ENCODE assay signal across 9 mouse cellular contexts in the genomic region with DNA sequence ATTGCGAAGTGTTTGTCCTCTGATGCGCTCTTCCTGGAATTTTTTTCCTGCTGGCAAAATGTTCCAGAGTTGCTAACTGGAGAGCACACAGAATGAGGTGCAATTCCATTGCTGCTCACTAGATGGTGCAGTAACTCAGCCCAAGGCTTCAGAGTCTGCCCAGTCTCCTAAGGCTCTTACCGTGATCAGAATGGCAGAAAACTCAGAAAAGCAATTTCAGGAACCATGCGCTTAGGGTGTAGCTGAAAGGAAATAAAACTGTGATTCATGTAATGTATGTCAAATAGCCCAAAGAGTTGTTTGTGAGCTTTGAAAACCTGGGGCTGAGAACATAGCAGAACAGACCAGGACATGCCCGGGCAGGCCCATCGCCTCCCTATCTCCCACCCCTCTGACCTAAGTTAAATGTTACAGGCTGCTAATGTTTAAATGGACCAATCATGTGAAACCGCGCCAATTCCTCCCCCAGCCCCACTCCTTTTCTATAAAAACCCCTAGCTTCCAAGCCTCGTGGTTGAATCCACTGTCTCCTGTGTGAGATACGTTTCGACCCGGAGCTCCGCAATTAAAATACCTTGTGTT. TPM values are rescaled to one million over a fixed set of nuclear protein-coding genes. Genes with fewer than 3 reads are reported as not detected.
DNase-seq lines count a peak whose midpoint lies in the region; ATAC-seq lines count a peak whose summit lies in the region.
"Not testable (repeated sequence)": the region's sequence is repeated elsewhere in the genome, so short reads cannot be mapped to it uniquely, and the experiment has no call there.
"Had no signal": no experiment of that assay in that cellular context is flagged by ENCODE, and none has a peak within 500 bp of the region (broad histone marks: within the 10 kb centered on the region; RNA-seq: fewer than 3 reads in every experiment).

No protein-coding gene starts in this region.

- H3K9me3 ChIP-seq in hindbrain, embryonic 12.5 days (replicated peaks); neural tube, embryonic 13.5 days: not testable (repeated sequence)

- H3K36me3 ChIP-seq in hindbrain, embryonic 12.5 days; neural tube, embryonic 13.5 days: not testable (repeated sequence)

- H3K4me3 ChIP-seq in hindbrain, embryonic 12.5 days; neural tube, embryonic 13.5 days: not testable (repeated sequence)

- not testable (repeated sequence) for H3K9ac ChIP-seq in hindbrain, embryonic 12.5 days; neural tube, embryonic 13.5 days

- peak; percentile 81 for DNase-seq in ES-CJ7 (ENCODE audit: low read depth, low spot score)
- DNase-seq in cerebellum, adult 9-10 months: peak; percentile 45
- DNase-seq in layer of hippocampus, adult 18-20 months (ENCODE audit: low spot score in 2 of 2): peak; percentile 34 to 83
- DNase-seq in lung, adult 18-20 months: peak; percentile 28 to 50
- peak; percentile 10 for DNase-seq in testis, postnatal 14 days (ENCODE audit: low spot score)

- H3K27ac ChIP-seq in hindbrain, embryonic 12.5 days; neural tube, embryonic 13.5 days (replicated peaks): not testable (repeated sequence)

- peak; percentile 81 for ATAC-seq in frontal cortex, adult (ENCODE audit: low TSS enrichment)
- peak; percentile 80 for ATAC-seq in hindbrain, embryonic 12.5 days (ENCODE audit: low FRiP score)
- ATAC-seq in neural tube, embryonic 13.5 days (ENCODE audit: low read depth): peak; percentile 90

- not testable (repeated sequence) for H3K4me1 ChIP-seq in hindbrain, embryonic 12.5 days; neural tube, embryonic 13.5 days (replicated peaks)

- H3K27me3 ChIP-seq in hindbrain, embryonic 12.5 days: peaks cover 14% of the 10 kb centered on the region
- H3K27me3 ChIP-seq in neural tube, embryonic 13.5 days: peaks cover 17% of the 10 kb centered on the region

- not testable (repeated sequence) for H3K4me2 ChIP-seq in hindbrain, embryonic 12.5 days (replicated peaks); neural tube, embryonic 13.5 days

- WGBS in hindbrain, embryonic 12.5 days: 58% methylated on average over 11 of the region's 13 CpGs
- 54% methylated on average over 11 of the region's 13 CpGs for WGBS in neural tube, embryonic 13.5 days

RNA-seq across cellular contexts. Expression of a gene that starts 32.1 kb away (rescaled TPM):
- not detected in 2 replicates for polyA plus RNA-seq in hindbrain, embryonic 12.5 days (2016; fragmentation: Nextera tagmentation; extraction: Ambion mirVana)
- total RNA-seq in layer of hippocampus, adult 18-20 months (2021): not detected
- polyA plus RNA-seq in neural tube, embryonic 13.5 days (2015; fragmentation: Nextera tagmentation; extraction: Ambion mirVana): not detected in 2 replicates

RNA-seq across cellular contexts. Expression of a gene that starts 48.3 kb away (rescaled TPM):
- not detected in 2 replicates for polyA plus RNA-seq in hindbrain, embryonic 12.5 days (2016; fragmentation: Nextera tagmentation; extraction: Ambion mirVana)
- not detected for total RNA-seq in layer of hippocampus, adult 18-20 months (2021)
- polyA plus RNA-seq in neural tube, embryonic 13.5 days (2015; fragmentation: Nextera tagmentation; extraction: Ambion mirVana): not detected in 2 replicates
- polyA plus RNA-seq: liver, embryonic 15.5 days had no signal

Comparison
In these comparisons a context has a peak if more than half of its experiments do, and no peak if none do; other contexts are left out.
1. DNase-seq: peak in every context shown above with its lines; median percentile 81 in ES-CJ7; 58 in layer of hippocampus, adult 18-20 months; 45 in cerebellum, adult 9-10 months; 39 in lung, adult 18-20 months; 10 in testis, postnatal 14 days.